11 mouse cellular contexts compared by ENCODE assay signal in the genomic region with DNA sequence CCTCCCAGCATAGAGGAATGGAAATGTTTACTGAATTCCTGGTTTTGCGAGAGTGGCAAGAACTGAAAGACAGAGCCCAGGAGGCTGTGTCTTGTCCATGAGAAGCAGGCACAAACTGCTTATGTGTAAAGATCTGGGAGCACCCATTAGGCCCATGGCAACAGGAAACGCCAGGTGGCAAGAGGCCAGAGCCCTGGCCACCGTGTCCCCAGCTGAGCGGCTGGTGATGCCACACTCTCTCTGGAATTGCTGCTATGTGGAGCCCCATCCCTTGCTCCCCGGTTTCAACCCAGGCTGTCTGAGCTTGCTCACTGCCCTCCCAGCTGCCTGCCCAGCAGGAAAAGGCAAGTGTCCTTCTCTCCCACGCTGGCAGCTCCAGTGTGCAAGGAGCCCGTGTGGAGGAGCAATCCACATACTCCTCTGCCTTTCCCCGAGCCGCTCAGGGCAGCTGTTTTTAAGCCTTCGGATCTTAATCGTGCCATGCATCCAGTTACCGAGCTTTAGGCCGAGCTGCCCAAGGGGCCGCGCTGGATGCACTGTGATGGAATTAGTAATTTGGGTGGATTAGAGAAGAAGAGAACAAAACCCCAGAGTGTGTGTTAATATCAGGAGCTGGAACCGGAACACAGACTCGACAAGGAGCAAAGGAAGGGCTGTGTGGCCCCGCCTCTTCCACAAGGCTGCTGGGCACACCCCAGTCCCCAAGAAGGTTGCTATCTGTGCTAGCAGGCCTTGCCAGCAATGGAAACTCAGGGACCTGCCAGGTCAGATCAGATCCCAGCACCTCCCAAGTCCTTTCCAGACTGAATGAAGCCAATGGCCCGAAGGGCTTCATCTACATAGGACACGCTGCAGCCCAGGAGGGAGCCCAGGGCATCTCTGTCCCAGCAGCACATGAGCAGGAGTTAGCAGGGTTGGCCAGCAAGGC. TPM values are rescaled to one million over a fixed set of nuclear protein-coding genes. Genes with fewer than 3 reads are reported as not detected.
DNase-seq lines count a peak whose midpoint lies in the region; ATAC-seq and TF ChIP-seq lines count a peak whose summit lies in the region.
"Had no signal": no experiment of that assay in that cellular context is flagged by ENCODE, and none has a peak within 500 bp of the region (broad histone marks: within the 10 kb centered on the region; RNA-seq: fewer than 3 reads in every experiment).

No protein-coding gene starts in this region.

- H3K9me3 ChIP-seq in limb, embryonic 10.5 days (replicated peaks), result no peaks in the 10 kb centered on the region
- H3K9me3 ChIP-seq in midbrain, embryonic 14.5 days (ENCODE audit: control insufficient read depth, low read length), result no peaks in the 10 kb centered on the region

- peak overlapping the region; percentile 17; the same call in 1 of the 2 replicates for H3K4me2 ChIP-seq in midbrain, embryonic 14.5 days (ENCODE audit: low read length)

- TF ChIP-seq CTCF in gastrocnemius, adult 2 months (IDR thresholded peaks at IDR 0.05), result no peak

- H3K27me3 ChIP-seq in limb, embryonic 10.5 days (ENCODE audit: low read depth, poor library complexity, severe bottlenecking), result no peaks in the 10 kb centered on the region
- no peaks in the 10 kb centered on the region for H3K27me3 ChIP-seq in midbrain, embryonic 14.5 days (ENCODE audit: control insufficient read depth, insufficient read depth, low read length)

- intact Hi-C loops in gastrocnemius, adult 2 months (cut with DNase I), result no loop called here

- H3K27ac ChIP-seq in gastrocnemius, adult 2 months, result peak overlapping the region; percentile 72
- H3K27ac ChIP-seq in limb, embryonic 10.5 days, result 0 out of 2 replicates have a peak overlapping the region, but pooled peaks have one; percentile 47
- H3K27ac ChIP-seq in midbrain, embryonic 14.5 days (replicated peaks; ENCODE audit: low read depth, low read length), result peak overlapping the region; percentile 78

- peaks cover 52% of the 10 kb centered on the region for H3K4me1 ChIP-seq in limb, embryonic 10.5 days
- peaks cover 29% of the 10 kb centered on the region for H3K4me1 ChIP-seq in midbrain, embryonic 14.5 days (ENCODE audit: control insufficient read depth, insufficient read depth, low read length)

- WGBS in limb, embryonic 10.5 days, result 81% methylated on average over 20 of the region's 20 CpGs
- 38% methylated on average over 20 of the region's 20 CpGs for WGBS in midbrain, embryonic 14.5 days

- peak; percentile 79 for DNase-seq in gastrocnemius, adult 2 months
- DNase-seq in gastrocnemius, adult 8-10 months (ENCODE audit: low spot score in 2 of 2), result no peak
- peak; percentile 66 for DNase-seq in c-Kit-positive CD71-positive TER-119-negative erythroid progenitor cells, embryonic 14.5 days (ENCODE audit: low read depth)
- DNase-seq in limb, embryonic 10.5 days (ENCODE audit: low spot score), result no peak
- peak; percentile 70 for DNase-seq in midbrain, embryonic 14.5 days
- no peak for DNase-seq in embryo, embryonic 10 days (ENCODE audit: low spot score)
- DNase-seq in T-cell, adult 2 months (ENCODE audit: low spot score), result no peak
- no peak for DNase-seq in spleen, postnatal 14 days (ENCODE audit: low spot score in 2 of 2)
- DNase-seq: cerebellum, postnatal 10 days; layer of hippocampus, postnatal 36 days; lung, postnatal 4 days had no signal

- peak overlapping the region; percentile 4; the same call in 1 of the 2 replicates for H3K4me3 ChIP-seq in gastrocnemius, adult 2 months
- no peak overlapping the region for H3K4me3 ChIP-seq in limb, embryonic 10.5 days
- no peak overlapping the region for H3K4me3 ChIP-seq in midbrain, embryonic 14.5 days (replicated peaks; ENCODE audit: low read depth, low read length)

- peak overlapping the region; percentile 29 for H3K9ac ChIP-seq in midbrain, embryonic 14.5 days (replicated peaks; ENCODE audit: low read length)

- no peak for ATAC-seq in midbrain, embryonic 14.5 days (ENCODE audit: low FRiP score, low TSS enrichment)

- H3K36me3 ChIP-seq in limb, embryonic 10.5 days, result peaks cover 99% of the 10 kb centered on the region
- H3K36me3 ChIP-seq in midbrain, embryonic 14.5 days (ENCODE audit: control insufficient read depth, insufficient read depth, low read length), result peaks cover 92% of the 10 kb centered on the region

RNA-seq across cellular contexts. Expression of gene Lemd2, which starts 9.7 kb away (rescaled TPM):
- 10 to 100 TPM; 22.4 to 23.9 TPM for total RNA-seq in gastrocnemius, adult 2 months (2021)
- 10 to 100 TPM; 21.1 to 24.8 (median 23.4) TPM for total RNA-seq in gastrocnemius, adult 8-10 months (2022)
- polyA plus RNA-seq in limb, embryonic 10.5 days (2016; fragmentation: Nextera tagmentation; extraction: Ambion mirVana), result 17.9 and 20.2 TPM in 2 replicates
- 20.8 and 30.7 TPM in 2 replicates for polyA plus RNA-seq in midbrain, embryonic 14.5 days (2014; fragmentation: Nextera tagmentation; extraction: Ambion mirVana)

RNA-seq across cellular contexts. Expression of gene Ip6k3, which starts 26.9 kb away (rescaled TPM):
- 10 to 100 TPM; 30.9 to 84.2 TPM for total RNA-seq in gastrocnemius, adult 2 months (2021)
- total RNA-seq in gastrocnemius, adult 8-10 months (2022), result 10 to 100 TPM; 24.6 to 33.6 (median 29.1) TPM
- polyA plus RNA-seq in limb, embryonic 10.5 days (2016; fragmentation: Nextera tagmentation; extraction: Ambion mirVana), result not detected in 2 replicates
- 0.20 and 0.36 TPM in 2 replicates for polyA plus RNA-seq in midbrain, embryonic 14.5 days (2014; fragmentation: Nextera tagmentation; extraction: Ambion mirVana)

Comparison
In these comparisons a context has a peak if more than half of its experiments do, and no peak if none do; other contexts are left out.
1. DNase-seq: peak in gastrocnemius, adult 2 months (single experiment), c-Kit-positive CD71-positive TER-119-negative erythroid progenitor cells, embryonic 14.5 days (single experiment) and midbrain, embryonic 14.5 days (single experiment); none in gastrocnemius, adult 8-10 months (0 of 2), limb, embryonic 10.5 days (single experiment), embryo, embryonic 10 days (single experiment), T-cell, adult 2 months (single experiment) and spleen, postnatal 14 days (0 of 2).
2. Peak in every context shown above with its lines, with median percentiles within 50 percentile points of each other: H3K27ac ChIP-seq.